Mouse (Mus musculus): Measurements from ENCODE around the gene Pde1a. TPM values are rescaled to one million over a fixed set of nuclear protein-coding genes. Genes with fewer than 3 reads are reported as not detected.

The Pde1a gene
- polyA plus RNA-seq, 1 experiment, result 2.1 TPM

- H3K4me1 ChIP-seq (ENCODE audit: control insufficient read depth, insufficient read depth, insufficient read length, low read length), result no peaks in the 10 kb centered on the region
- H3K27me3 ChIP-seq (ENCODE audit: control insufficient read depth, insufficient read depth, low read length), result no peaks in the 10 kb centered on the region
- no peaks in the 10 kb centered on the region for H3K36me3 ChIP-seq (ENCODE audit: control insufficient read depth, insufficient read depth, low read length)
- 77% methylated on average over 3 of the region's 3 CpGs for WGBS
- H3K4me3 ChIP-seq (ENCODE audit: low read depth, low read length), result no peak overlapping the region
- no peak for TF ChIP-seq CTCF (IDR thresholded peaks at IDR 0.05; ENCODE audit: extremely low read depth, insufficient read length, insufficient replicate concordance, low read depth, low read length)
- no peak for TF ChIP-seq POLR2A (IDR thresholded peaks at IDR 0.05; ENCODE audit: low read depth, low read length)
- no peak overlapping the region for H3K27ac ChIP-seq (ENCODE audit: insufficient read depth, low read depth, low read length)
Measured at GRCm38 (mm10) chr2:80149332-80149731, 20.1 kb upstream of the Pde1a start.

GRCm38 (mm10) chr2:80135076-80135475 lies 5.8 kb upstream of the Pde1a start:
- no peak overlapping the region for H3K27ac ChIP-seq (ENCODE audit: insufficient read depth, low read depth, low read length)
- no peaks in the 10 kb centered on the region for H3K27me3 ChIP-seq (ENCODE audit: control insufficient read depth, insufficient read depth, low read length)
- H3K4me3 ChIP-seq (ENCODE audit: low read depth, low read length), result no peak overlapping the region
- no peak for TF ChIP-seq POLR2A (IDR thresholded peaks at IDR 0.05; ENCODE audit: low read depth, low read length)
- no peak for TF ChIP-seq CTCF (IDR thresholded peaks at IDR 0.05; ENCODE audit: extremely low read depth, insufficient read length, insufficient replicate concordance, low read depth, low read length)
- H3K36me3 ChIP-seq (ENCODE audit: control insufficient read depth, insufficient read depth, low read length), result no peaks in the 10 kb centered on the region
- 79% methylated on average over 3 of the region's 3 CpGs for WGBS
- H3K4me1 ChIP-seq (ENCODE audit: control insufficient read depth, insufficient read depth, insufficient read length, low read length), result no peaks in the 10 kb centered on the region

- Histone ChIP-seq H3K27ac (ENCODE audit: insufficient read depth, low read depth, low read length) (no peak overlapping the region), H3K36me3 (ENCODE audit: control insufficient read depth, insufficient read depth, low read length) (no peaks in the 10 kb centered on the region), H3K4me3 (ENCODE audit: low read depth, low read length) (no peak overlapping the region), H3K27me3 (ENCODE audit: control insufficient read depth, insufficient read depth, low read length) (no peaks in the 10 kb centered on the region), H3K4me1 (ENCODE audit: control insufficient read depth, insufficient read depth, insufficient read length, low read length) (no peaks in the 10 kb centered on the region)
- TF ChIP-seq POLR2A (IDR thresholded peaks at IDR 0.05; ENCODE audit: low read depth, low read length), result no peak
- no peak for TF ChIP-seq CTCF (IDR thresholded peaks at IDR 0.05; ENCODE audit: extremely low read depth, insufficient read length, insufficient replicate concordance, low read depth, low read length)
- WGBS, result 71% methylated on average over 3 of the region's 3 CpGs
Measured at GRCm38 (mm10) chr2:80132677-80133076, 3.4 kb upstream of the Pde1a start.

- TF ChIP-seq POLR2A (IDR thresholded peaks at IDR 0.05; ENCODE audit: low read depth, low read length), result no peak
- no peak for TF ChIP-seq CTCF (IDR thresholded peaks at IDR 0.05; ENCODE audit: extremely low read depth, insufficient read length, insufficient replicate concordance, low read depth, low read length)
- WGBS, result 48% methylated on average over 4 of the region's 4 CpGs
Measured at GRCm38 (mm10) chr2:80126663-80127062, 2.6 kb downstream of the Pde1a start.

GRCm38 (mm10) chr2:80086891-80087290 lies 42.4 kb downstream of the Pde1a start:
- no peak overlapping the region for H3K27ac ChIP-seq (ENCODE audit: insufficient read depth, low read depth, low read length)
- TF ChIP-seq CTCF (IDR thresholded peaks at IDR 0.05; ENCODE audit: extremely low read depth, insufficient read length, insufficient replicate concordance, low read depth, low read length) (no peak), POLR2A (IDR thresholded peaks at IDR 0.05; ENCODE audit: low read depth, low read length) (no peak)
- H3K4me3 ChIP-seq (ENCODE audit: low read depth, low read length), result no peak overlapping the region
- no peaks in the 10 kb centered on the region for H3K27me3 ChIP-seq (ENCODE audit: control insufficient read depth, insufficient read depth, low read length)
- H3K4me1 ChIP-seq (ENCODE audit: control insufficient read depth, insufficient read depth, insufficient read length, low read length), result no peaks in the 10 kb centered on the region
- 52% methylated on average over 2 of the region's 2 CpGs for WGBS
- H3K36me3 ChIP-seq (ENCODE audit: control insufficient read depth, insufficient read depth, low read length), result no peaks in the 10 kb centered on the region

More at GRCm38 (mm10) chr2:80126663-80127062, 2.6 kb downstream of the Pde1a start:
- no peak overlapping the region for H3K27ac ChIP-seq (ENCODE audit: insufficient read depth, low read depth, low read length)
- no peaks in the 10 kb centered on the region for H3K36me3 ChIP-seq (ENCODE audit: control insufficient read depth, insufficient read depth, low read length)
- H3K4me3 ChIP-seq (ENCODE audit: low read depth, low read length), result no peak overlapping the region
- H3K4me1 ChIP-seq (ENCODE audit: control insufficient read depth, insufficient read depth, insufficient read length, low read length), result no peaks in the 10 kb centered on the region
- H3K27me3 ChIP-seq (ENCODE audit: control insufficient read depth, insufficient read depth, low read length), result no peaks in the 10 kb centered on the region

- H3K27ac ChIP-seq (ENCODE audit: insufficient read depth, low read depth, low read length), result no peak overlapping the region
- no peaks in the 10 kb centered on the region for H3K36me3 ChIP-seq (ENCODE audit: control insufficient read depth, insufficient read depth, low read length)
- no peaks in the 10 kb centered on the region for H3K4me1 ChIP-seq (ENCODE audit: control insufficient read depth, insufficient read depth, insufficient read length, low read length)
- no peak overlapping the region for H3K4me3 ChIP-seq (ENCODE audit: low read depth, low read length)
- TF ChIP-seq POLR2A (IDR thresholded peaks at IDR 0.05; ENCODE audit: low read depth, low read length) (no peak), CTCF (IDR thresholded peaks at IDR 0.05; ENCODE audit: extremely low read depth, insufficient read length, insufficient replicate concordance, low read depth, low read length) (no peak)
- H3K27me3 ChIP-seq (ENCODE audit: control insufficient read depth, insufficient read depth, low read length), result no peaks in the 10 kb centered on the region
- WGBS, result 81% methylated on average over 9 of the region's 9 CpGs
Measured at GRCm38 (mm10) chr2:80080090-80080821, 49.0 kb downstream of the Pde1a start.

GRCm38 (mm10) chr2:80079618-80080017 lies 49.6 kb downstream of the Pde1a start:
- WGBS, result 86% methylated on average over 4 of the region's 4 CpGs
- TF ChIP-seq CTCF (IDR thresholded peaks at IDR 0.05; ENCODE audit: extremely low read depth, insufficient read length, insufficient replicate concordance, low read depth, low read length), result no peak
- TF ChIP-seq POLR2A (IDR thresholded peaks at IDR 0.05; ENCODE audit: low read depth, low read length), result no peak
- H3K36me3 ChIP-seq (ENCODE audit: control insufficient read depth, insufficient read depth, low read length), result no peaks in the 10 kb centered on the region

More at GRCm38 (mm10) chr2:80079618-80080017, 49.6 kb downstream of the Pde1a start:
- H3K4me3 ChIP-seq (ENCODE audit: low read depth, low read length), result no peak overlapping the region
- H3K27ac ChIP-seq (ENCODE audit: insufficient read depth, low read depth, low read length), result no peak overlapping the region
- H3K4me1 ChIP-seq (ENCODE audit: control insufficient read depth, insufficient read depth, insufficient read length, low read length), result no peaks in the 10 kb centered on the region
- H3K27me3 ChIP-seq (ENCODE audit: control insufficient read depth, insufficient read depth, low read length), result no peaks in the 10 kb centered on the region
